Mouse (Mus musculus): ENCODE measurements around the gene Nell2. TPM values are rescaled to one million over a fixed set of nuclear protein-coding genes. Genes with fewer than 3 reads are reported as not detected.

The Nell2 gene
- polyA plus RNA-seq, 1 experiment = 0.46 TPM

- no peaks in the 10 kb centered on the region for H3K4me1 ChIP-seq (ENCODE audit: control insufficient read depth, insufficient read depth, insufficient read length, low read length)
- 77% methylated on average over 6 of the region's 6 CpGs for WGBS
- H3K27me3 ChIP-seq (ENCODE audit: control insufficient read depth, insufficient read depth, low read length) = no peaks in the 10 kb centered on the region
- no peak for TF ChIP-seq POLR2A (IDR thresholded peaks at IDR 0.05; ENCODE audit: low read depth, low read length)
- no peak for TF ChIP-seq CTCF (IDR thresholded peaks at IDR 0.05; ENCODE audit: extremely low read depth, insufficient read length, insufficient replicate concordance, low read depth, low read length)
- H3K27ac ChIP-seq (ENCODE audit: insufficient read depth, low read depth, low read length) = no peak overlapping the region
- H3K36me3 ChIP-seq (ENCODE audit: control insufficient read depth, insufficient read depth, low read length) = no peaks in the 10 kb centered on the region
- no peak overlapping the region for H3K4me3 ChIP-seq (ENCODE audit: low read depth, low read length)
Observed at GRCm38 (mm10) chr15:95473976-95474375, 54.4 kb downstream of the Nell2 start.

- H3K4me1 ChIP-seq (ENCODE audit: control insufficient read depth, insufficient read depth, insufficient read length, low read length) = no peaks in the 10 kb centered on the region
- no peak overlapping the region for H3K4me3 ChIP-seq (ENCODE audit: low read depth, low read length)
- H3K27ac ChIP-seq (ENCODE audit: insufficient read depth, low read depth, low read length) = no peak overlapping the region
- 48% methylated on average over 6 of the region's 6 CpGs for WGBS
- no peaks in the 10 kb centered on the region for H3K27me3 ChIP-seq (ENCODE audit: control insufficient read depth, insufficient read depth, low read length)
- no peaks in the 10 kb centered on the region for H3K36me3 ChIP-seq (ENCODE audit: control insufficient read depth, insufficient read depth, low read length)
- TF ChIP-seq POLR2A (IDR thresholded peaks at IDR 0.05; ENCODE audit: low read depth, low read length) (no peak), CTCF (IDR thresholded peaks at IDR 0.05; ENCODE audit: extremely low read depth, insufficient read length, insufficient replicate concordance, low read depth, low read length) (no peak)
Observed at GRCm38 (mm10) chr15:95467195-95467594, 61.2 kb downstream of the Nell2 start.

GRCm38 (mm10) chr15:95460041-95460566, 68.3 kb downstream of the Nell2 start:
- 79% methylated on average over 4 of the region's 4 CpGs for WGBS
- no peaks in the 10 kb centered on the region for H3K4me1 ChIP-seq (ENCODE audit: control insufficient read depth, insufficient read depth, insufficient read length, low read length)
- no peaks in the 10 kb centered on the region for H3K27me3 ChIP-seq (ENCODE audit: control insufficient read depth, insufficient read depth, low read length)
- H3K27ac ChIP-seq (ENCODE audit: insufficient read depth, low read depth, low read length) = no peak overlapping the region
- TF ChIP-seq POLR2A (IDR thresholded peaks at IDR 0.05; ENCODE audit: low read depth, low read length) = no peak
- no peak for TF ChIP-seq CTCF (IDR thresholded peaks at IDR 0.05; ENCODE audit: extremely low read depth, insufficient read length, insufficient replicate concordance, low read depth, low read length)
- H3K36me3 ChIP-seq (ENCODE audit: control insufficient read depth, insufficient read depth, low read length) = no peaks in the 10 kb centered on the region
- no peak overlapping the region for H3K4me3 ChIP-seq (ENCODE audit: low read depth, low read length)

DNA sequence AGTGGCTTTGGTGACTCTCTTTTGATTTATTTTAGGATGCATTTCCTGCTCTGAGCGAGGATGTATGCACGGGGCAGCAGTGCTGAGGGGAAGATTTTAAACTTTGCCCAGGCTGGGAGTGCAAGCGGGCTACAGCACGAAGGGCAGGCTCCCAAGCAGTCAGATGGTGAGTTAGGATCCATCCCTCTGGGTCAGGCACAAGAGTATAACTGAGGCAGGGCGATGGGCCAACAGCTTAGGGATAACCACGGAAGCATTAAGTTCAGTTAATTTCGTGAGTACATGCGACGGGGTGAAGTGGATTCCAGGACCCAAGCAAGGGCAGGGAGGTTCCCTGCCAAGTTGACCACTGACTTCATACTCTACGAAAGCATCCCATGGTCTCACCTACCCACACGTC, 83.8 kb downstream of the Nell2 start:
- TF ChIP-seq CTCF (IDR thresholded peaks at IDR 0.05; ENCODE audit: extremely low read depth, insufficient read length, insufficient replicate concordance, low read depth, low read length) (no peak), POLR2A (IDR thresholded peaks at IDR 0.05; ENCODE audit: low read depth, low read length) (no peak)
- Histone ChIP-seq H3K27me3 (ENCODE audit: control insufficient read depth, insufficient read depth, low read length) (no peaks in the 10 kb centered on the region), H3K27ac (ENCODE audit: insufficient read depth, low read depth, low read length) (no peak overlapping the region), H3K4me1 (ENCODE audit: control insufficient read depth, insufficient read depth, insufficient read length, low read length) (no peaks in the 10 kb centered on the region), H3K36me3 (ENCODE audit: control insufficient read depth, insufficient read depth, low read length) (no peaks in the 10 kb centered on the region), H3K4me3 (ENCODE audit: low read depth, low read length) (no peak overlapping the region)
- 76% methylated on average over 11 of the region's 11 CpGs for WGBS

DNA sequence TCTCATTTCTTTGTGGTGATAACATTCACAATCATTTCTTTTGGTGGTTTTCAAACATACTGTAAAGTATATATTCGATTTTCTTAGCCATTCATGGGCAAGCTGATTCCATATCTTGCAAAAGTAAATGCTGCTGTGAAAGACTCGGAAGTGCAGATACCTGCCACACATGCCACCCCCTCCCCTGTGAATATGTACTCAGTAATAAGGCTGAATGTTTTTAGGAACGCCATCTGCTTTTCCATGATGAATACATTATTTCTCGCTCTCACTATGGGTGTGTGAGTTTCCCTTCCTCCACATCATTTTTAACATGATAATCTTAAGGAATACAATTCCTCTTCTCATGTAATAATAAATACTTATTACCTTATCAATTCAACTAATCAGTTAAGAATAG, 90.6 kb downstream of the Nell2 start:
- Histone ChIP-seq H3K4me1 (ENCODE audit: control insufficient read depth, insufficient read depth, insufficient read length, low read length) (no peaks in the 10 kb centered on the region), H3K27ac (ENCODE audit: insufficient read depth, low read depth, low read length) (no peak overlapping the region), H3K4me3 (ENCODE audit: low read depth, low read length) (no peak overlapping the region), H3K36me3 (ENCODE audit: control insufficient read depth, insufficient read depth, low read length) (no peaks in the 10 kb centered on the region), H3K27me3 (ENCODE audit: control insufficient read depth, insufficient read depth, low read length) (no peaks in the 10 kb centered on the region)
- no peak for TF ChIP-seq CTCF (IDR thresholded peaks at IDR 0.05; ENCODE audit: extremely low read depth, insufficient read length, insufficient replicate concordance, low read depth, low read length)
- TF ChIP-seq POLR2A (IDR thresholded peaks at IDR 0.05; ENCODE audit: low read depth, low read length) = no peak
- WGBS = 81% methylated on average over 4 of the region's 4 CpGs

- TF ChIP-seq CTCF (IDR thresholded peaks at IDR 0.05; ENCODE audit: extremely low read depth, insufficient read length, insufficient replicate concordance, low read depth, low read length) = no peak
- TF ChIP-seq POLR2A (IDR thresholded peaks at IDR 0.05; ENCODE audit: low read depth, low read length) = no peak
- H3K4me3 ChIP-seq (ENCODE audit: low read depth, low read length) = no peak overlapping the region
- no peaks in the 10 kb centered on the region for H3K36me3 ChIP-seq (ENCODE audit: control insufficient read depth, insufficient read depth, low read length)
- H3K27me3 ChIP-seq (ENCODE audit: control insufficient read depth, insufficient read depth, low read length) = no peaks in the 10 kb centered on the region
- H3K27ac ChIP-seq (ENCODE audit: insufficient read depth, low read depth, low read length) = no peak overlapping the region
- no peaks in the 10 kb centered on the region for H3K4me1 ChIP-seq (ENCODE audit: control insufficient read depth, insufficient read depth, insufficient read length, low read length)
- 66% methylated on average over 1 of the region's 1 CpGs for WGBS
Observed at GRCm38 (mm10) chr15:95436261-95436660, 92.1 kb downstream of the Nell2 start.

GRCm38 (mm10) chr15:95431156-95431799, 97.1 kb downstream of the Nell2 start:
- Histone ChIP-seq H3K4me3 (ENCODE audit: low read depth, low read length) (no peak overlapping the region), H3K4me1 (ENCODE audit: control insufficient read depth, insufficient read depth, insufficient read length, low read length) (no peaks in the 10 kb centered on the region), H3K27me3 (ENCODE audit: control insufficient read depth, insufficient read depth, low read length) (no peaks in the 10 kb centered on the region), H3K27ac (ENCODE audit: insufficient read depth, low read depth, low read length) (no peak overlapping the region), H3K36me3 (ENCODE audit: control insufficient read depth, insufficient read depth, low read length) (no peaks in the 10 kb centered on the region)
- WGBS = 71% methylated on average over 13 of the region's 13 CpGs
- no peak for TF ChIP-seq CTCF (IDR thresholded peaks at IDR 0.05; ENCODE audit: extremely low read depth, insufficient read length, insufficient replicate concordance, low read depth, low read length)
- no peak for TF ChIP-seq POLR2A (IDR thresholded peaks at IDR 0.05; ENCODE audit: low read depth, low read length)

Data from small intestine, adult 2 months (tissue).